Mouse (Mus musculus): Measurements from ENCODE around the gene Terb1. TPM values are rescaled to one million over a fixed set of nuclear protein-coding genes. Genes with fewer than 3 reads are reported as not detected.

Gene Terb1
- not detected in 2 replicates for polyA plus RNA-seq (2012; rRNA removed; ENCODE audit: low replicate concordance)

DNA sequence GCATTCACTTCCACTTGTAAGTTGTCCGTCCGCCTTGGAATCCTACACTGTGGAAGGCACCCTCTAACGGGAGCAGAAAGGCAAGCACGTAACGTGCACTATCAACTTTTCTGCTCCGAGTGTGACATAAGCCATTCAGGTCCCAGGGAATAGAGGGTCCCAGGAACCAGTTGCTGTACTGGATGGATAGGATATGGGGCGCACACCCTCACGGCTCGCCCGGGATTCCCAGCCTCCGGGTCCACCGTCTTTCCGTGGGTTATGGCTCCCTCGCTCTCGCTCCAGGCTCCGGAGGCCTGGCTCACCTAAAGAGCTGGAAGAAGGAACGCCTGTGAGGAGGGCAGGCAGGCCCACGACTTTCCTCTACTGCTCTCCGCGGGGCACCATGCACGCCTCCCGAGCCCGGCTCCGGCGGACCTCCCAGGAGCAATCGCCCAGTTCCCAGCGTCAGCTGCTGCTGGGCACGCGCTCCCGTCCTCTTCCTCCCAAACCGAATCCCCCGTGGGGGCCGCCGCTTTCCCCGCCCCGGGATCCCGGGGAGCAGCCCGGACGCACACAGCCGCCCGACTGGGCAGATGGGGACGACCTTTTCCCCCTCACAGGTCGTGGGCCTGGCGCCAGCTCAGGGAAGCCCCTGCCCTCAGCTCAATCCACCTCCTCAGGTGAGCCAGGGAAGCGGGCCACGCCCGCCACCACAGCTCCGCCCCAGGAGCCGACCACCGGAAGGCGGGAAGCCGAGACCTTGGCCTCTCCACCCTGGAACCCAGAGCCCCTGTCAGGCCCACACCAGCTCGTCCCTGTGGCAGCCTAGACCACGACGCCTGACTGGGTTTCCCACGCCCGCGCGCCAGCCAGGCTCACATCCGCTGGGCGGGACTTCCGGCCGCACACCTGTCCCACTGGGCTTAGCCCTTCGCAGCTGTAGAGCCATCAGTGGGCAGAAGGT lies at the start of gene Terb1:
TSS of gene Terb1 (minus strand) at position 850 of the 946 bp plus-strand sequence.

DNA sequence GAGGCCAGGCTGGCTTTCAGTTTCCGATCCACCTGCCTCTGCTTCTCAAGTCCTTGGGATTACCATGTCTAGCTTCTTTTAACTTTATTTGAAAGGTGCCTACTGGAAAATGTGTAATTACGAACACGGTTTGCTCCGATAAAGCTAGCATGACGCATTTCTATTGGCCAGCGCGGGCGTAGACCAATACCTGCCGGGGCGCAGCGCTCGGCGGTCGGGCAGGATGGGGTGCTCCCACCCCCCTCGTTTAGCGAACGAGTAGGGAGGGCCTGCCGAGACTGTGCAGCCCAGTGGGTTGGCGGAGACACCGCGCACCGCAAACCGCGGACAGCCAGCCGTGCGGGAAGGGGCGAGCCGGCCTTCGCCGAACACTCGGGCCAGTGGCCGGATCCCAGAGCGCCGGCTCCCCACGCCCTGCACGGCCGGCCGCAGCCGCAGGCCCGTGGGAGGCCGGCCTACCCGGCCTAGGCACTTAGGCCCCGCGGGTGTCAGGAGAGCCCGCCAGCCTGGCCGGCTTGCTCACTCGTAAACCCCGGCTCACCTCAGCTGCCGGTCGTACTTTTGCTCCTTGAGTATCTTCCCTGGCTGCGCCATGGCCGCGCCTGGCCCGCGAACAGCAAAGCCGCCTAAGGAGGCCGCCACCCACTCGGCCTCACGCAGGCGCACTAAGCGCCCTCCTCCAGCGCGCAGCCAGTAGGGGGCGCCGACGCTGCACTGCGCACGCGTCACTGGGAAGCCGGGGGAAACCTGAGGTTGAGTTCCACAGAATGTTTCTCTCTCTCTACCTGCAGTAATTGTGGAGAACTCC lies 24.5 kb upstream of the Terb1 start, which contains the start of the genes Nae1 and Car7:
TSS of gene Nae1 (minus strand) at position 667 of the 808 bp plus-strand sequence.
TSS of gene Car7 (plus strand) at position 719 of the 808 bp plus-strand sequence.

GRCm38 (mm10) chr8:104442299-104443124 lies 67.2 kb downstream of the Terb1 start, which contains the start of gene Dync1li2:
Gene Dync1li2, minus strand, starts transcription at chr8:104443047.

Other genes starting within 250 kb of the Terb1 start
- not detected in 2 replicates for gene Cmtm2a, start 216.7 kb downstream of the Terb1 start, polyA plus RNA-seq (2012; rRNA removed; ENCODE audit: low replicate concordance)
- not detected in 2 replicates for gene Gm45711, start 199.8 kb downstream of the Terb1 start, polyA plus RNA-seq (2012; rRNA removed; ENCODE audit: low replicate concordance)
- gene Cmtm1, start 199.8 kb downstream of the Terb1 start, polyA plus RNA-seq (2012; rRNA removed; ENCODE audit: low replicate concordance), result not detected in 2 replicates
- not detected in 2 replicates for gene Gm11020, start 188.3 kb downstream of the Terb1 start, polyA plus RNA-seq (2012; rRNA removed; ENCODE audit: low replicate concordance)
- not detected in 2 replicates for gene Cmtm2b, start 187.7 kb downstream of the Terb1 start, polyA plus RNA-seq (2012; rRNA removed; ENCODE audit: low replicate concordance)
- 149 and 286 TPM in 2 replicates for gene Cmtm3, start 170.5 kb downstream of the Terb1 start, polyA plus RNA-seq (2012; rRNA removed; ENCODE audit: low replicate concordance)
- 12.0 and 20.6 TPM in 2 replicates for gene Cmtm4, start 114.1 kb downstream of the Terb1 start, polyA plus RNA-seq (2012; rRNA removed; ENCODE audit: low replicate concordance)
- 26.5 and 32.8 TPM in 2 replicates for gene Dync1li2, start 66.9 kb downstream of the Terb1 start, polyA plus RNA-seq (2012; rRNA removed; ENCODE audit: low replicate concordance)
- 12.8 and 19.6 TPM in 2 replicates for gene Nae1, start 24.7 kb upstream of the Terb1 start, polyA plus RNA-seq (2012; rRNA removed; ENCODE audit: low replicate concordance)
- 6.9 and 25.1 TPM in 2 replicates for gene Car7, start 24.8 kb upstream of the Terb1 start, polyA plus RNA-seq (2012; rRNA removed; ENCODE audit: low replicate concordance)
- gene Pdp2, start 81.5 kb upstream of the Terb1 start, polyA plus RNA-seq (2012; rRNA removed; ENCODE audit: low replicate concordance), result 9.1 and 12.1 TPM in 2 replicates
- 0.14 and 4.5 TPM in 2 replicates for gene Cdh16, start 114.5 kb upstream of the Terb1 start, polyA plus RNA-seq (2012; rRNA removed; ENCODE audit: low replicate concordance)
- gene Rrad, start 121.4 kb upstream of the Terb1 start, polyA plus RNA-seq (2012; rRNA removed; ENCODE audit: low replicate concordance), result 15.7 and 22.8 TPM in 2 replicates
- gene Ciao2b, start 132.1 kb upstream of the Terb1 start, polyA plus RNA-seq (2012; rRNA removed; ENCODE audit: low replicate concordance), result 40.4 and 45.6 TPM in 2 replicates
- 0.19 TPM in 1 of 2 replicates, not detected in the other for gene Ces2a, start 224.1 kb upstream of the Terb1 start, polyA plus RNA-seq (2012; rRNA removed; ENCODE audit: low replicate concordance)

Measured in subcutaneous adipose tissue, adult 2 months (tissue).